Mouse (Mus musculus) MEL (cell line): Measurements from ENCODE around the gene Fgf11. TPM values are rescaled to one million over a fixed set of nuclear protein-coding genes. Genes with fewer than 3 reads are reported as not detected.

Experiments used
- DNase-seq: peaks from one replicate; pipeline ENCODE4 v3.0.0; 2011; ENCODE audit warnings: low read depth, low spot score
- H3K27ac ChIP-seq: 2 replicates; pipeline ENCODE4 v1.5.1; 2012; ENCODE audit warnings: low read depth, mild to moderate bottlenecking, control low read depth, low read length, moderate library complexity; ENCODE audit not compliant: control insufficient read depth
- H3K27me3 ChIP-seq, 2 experiments: fragments of 150-350 bp in 1 of 2; sonication (generic) in 1 of 2; 2 replicates each; pipeline ENCODE4 v1.6.1; 2012; ENCODE audit warnings: low read length in 2 of 2, mild to moderate bottlenecking in 2 of 2, improper control_type of control experiment in 1 of 2, moderate library complexity in 1 of 2; ENCODE audit not compliant: insufficient read depth in 2 of 2, control insufficient read depth in 1 of 2
- H3K36me3 ChIP-seq, 2 experiments: 2 replicates each; pipeline ENCODE4 v1.6.1; 2012 to 2014; ENCODE audit warnings: low read length in 2 of 2, improper control_type of control experiment in 1 of 2, inconsistent platforms in 1 of 2, mild to moderate bottlenecking in 1 of 2; ENCODE audit not compliant: insufficient read depth in 2 of 2, control insufficient read depth in 1 of 2
- H3K4me1 ChIP-seq, 2 experiments: fragments of 150-350 bp in 1 of 2; sonication (generic) in 1 of 2; 2 replicates each; pipeline ENCODE4 v1.6.1; 2012; ENCODE audit warnings: low read length in 2 of 2, improper control_type of control experiment in 1 of 2, mild to moderate bottlenecking in 1 of 2; ENCODE audit not compliant: insufficient read depth in 2 of 2, control insufficient read depth in 1 of 2
- H3K4me3 ChIP-seq, 2 experiments: fragments of 150-350 bp in 1 of 2; sonication (generic) in 1 of 2; 2 replicates each; pipeline ENCODE4 v1.5.1; 2012; ENCODE audit warnings: low read depth in 2 of 2, low read length in 2 of 2, mild to moderate bottlenecking in 2 of 2, moderate library complexity in 2 of 2, control low read depth in 1 of 2, improper control_type of control experiment in 1 of 2; ENCODE audit not compliant: control insufficient read depth in 1 of 2, insufficient read depth in 1 of 2
- H3K79me2 ChIP-seq: 2 replicates; pipeline ENCODE4 v1.6.1; 2012; ENCODE audit warnings: mild to moderate bottlenecking, low read length, moderate library complexity; ENCODE audit not compliant: control insufficient read depth, poor library complexity, insufficient read depth
- H3K9ac ChIP-seq: 2 replicates; pipeline ENCODE4 v1.6.1; 2012; ENCODE audit warnings: low read depth, mild to moderate bottlenecking, control low read depth, low read length, moderate library complexity; ENCODE audit not compliant: control insufficient read depth, poor library complexity, severe bottlenecking
- H3K9me3 ChIP-seq: fragments of 150-350 bp; sonication (generic); replicated peaks from 2 replicates; pipeline ENCODE4 v1.6.1; 2012; ENCODE audit warnings: mild to moderate bottlenecking, low read length, improper control_type of control experiment, moderate library complexity; ENCODE audit not compliant: insufficient read depth
- BHLHE40 ChIP-seq: IDR thresholded peaks from 2 replicates; pipeline ENCODE4 v1.6.1; 2012; ENCODE audit warnings: low read depth, mild to moderate bottlenecking, inconsistent platforms, low read length, improper control_type of control experiment, borderline replicate concordance
- CHD1 ChIP-seq: IDR thresholded peaks from 2 replicates; pipeline ENCODE4 v1.6.1; 2012; ENCODE audit warnings: low read depth, mild to moderate bottlenecking, inconsistent platforms, low read length, improper control_type of control experiment
- CHD2 ChIP-seq: IDR thresholded peaks from 2 replicates; pipeline ENCODE4 v1.6.1; 2011; ENCODE audit warnings: low read length, improper control_type of control experiment
- CTCF ChIP-seq, 3 experiments: IDR thresholded peaks in 2 of 3; conservative IDR thresholded peaks in 1 of 3; 2 replicates each; pipeline ENCODE4 v1.5.1; 2011 to 2012; ENCODE audit warnings: low read length in 3 of 3, low read depth in 2 of 3, mild to moderate bottlenecking in 2 of 3, improper control_type of control experiment in 1 of 3, inconsistent platforms in 1 of 3, mixed read lengths in 1 of 3, moderate library complexity in 1 of 3; ENCODE audit not compliant: control insufficient read depth in 1 of 3, insufficient read depth in 1 of 3, poor library complexity in 1 of 3, severe bottlenecking in 1 of 3
- E2F4 ChIP-seq: IDR thresholded peaks from 2 replicates; pipeline ENCODE4 v1.6.1; 2011; ENCODE audit warnings: low read depth, low read length, improper control_type of control experiment, borderline replicate concordance
- ELF1 ChIP-seq: IDR thresholded peaks from 2 replicates; pipeline ENCODE4 v1.6.1; 2014; ENCODE audit warnings: low read depth, mild to moderate bottlenecking, inconsistent platforms, low read length, improper control_type of control experiment, moderate library complexity
- ETS1 ChIP-seq: IDR thresholded peaks from 2 replicates; pipeline ENCODE4 v1.6.1; 2012; ENCODE audit warnings: low read depth, mild to moderate bottlenecking, inconsistent platforms, low read length, improper control_type of control experiment, moderate library complexity
- GABPA ChIP-seq: IDR thresholded peaks from 2 replicates; pipeline ENCODE4 v1.6.1; 2012; ENCODE audit warnings: low read depth, mild to moderate bottlenecking, inconsistent platforms, low read length, improper control_type of control experiment, moderate library complexity
- GATA1 ChIP-seq: IDR thresholded peaks from 2 replicates; pipeline ENCODE4 v1.6.1; 2011; ENCODE audit warnings: low read depth, low read length, improper control_type of control experiment
- HCFC1 ChIP-seq: IDR thresholded peaks from 2 replicates; pipeline ENCODE4 v1.6.1; 2012; ENCODE audit warnings: low read depth, mild to moderate bottlenecking, inconsistent platforms, low read length, improper control_type of control experiment, moderate library complexity
- JUND ChIP-seq: IDR thresholded peaks from 2 replicates; pipeline ENCODE4 v1.6.1; 2011; ENCODE audit warnings: low read depth, mild to moderate bottlenecking, improper control_type of control experiment, low read length
- KAT2A ChIP-seq: conservative IDR thresholded peaks from 2 replicates; pipeline ENCODE4 v1.6.1; 2012; ENCODE audit warnings: low read depth, low read length, improper control_type of control experiment, inconsistent platforms
- MAFK ChIP-seq: IDR thresholded peaks from 2 replicates; pipeline ENCODE4 v1.6.1; 2011; ENCODE audit warnings: low read depth, mild to moderate bottlenecking, low read length, improper control_type of control experiment, borderline replicate concordance
- MAX ChIP-seq: IDR thresholded peaks from 2 replicates; pipeline ENCODE4 v1.6.1; 2011; ENCODE audit warnings: low read length, improper control_type of control experiment
- MAZ ChIP-seq: IDR thresholded peaks from 2 replicates; pipeline ENCODE4 v1.6.1; 2012; ENCODE audit warnings: low read depth, mild to moderate bottlenecking, inconsistent platforms, low read length, improper control_type of control experiment
- MEF2A ChIP-seq: IDR thresholded peaks from 2 replicates; pipeline ENCODE4 v1.6.1; 2014; ENCODE audit warnings: low read depth, mild to moderate bottlenecking, inconsistent platforms, low read length, improper control_type of control experiment; ENCODE audit not compliant: poor library complexity, insufficient replicate concordance, severe bottlenecking; ENCODE audit errors: extremely low read depth
- MXI1 ChIP-seq: IDR thresholded peaks from 2 replicates; pipeline ENCODE4 v1.6.1; 2011; ENCODE audit warnings: mild to moderate bottlenecking, low read depth, low read length, improper control_type of control experiment
- MYB ChIP-seq: IDR thresholded peaks from 2 replicates; pipeline ENCODE4 v1.6.1; 2011; ENCODE audit warnings: mild to moderate bottlenecking, low read depth, low read length, improper control_type of control experiment
- MYC ChIP-seq: IDR thresholded peaks from 2 replicates; pipeline ENCODE4 v1.6.1; 2011; ENCODE audit warnings: low read depth, mild to moderate bottlenecking, low read length, improper control_type of control experiment, moderate library complexity
- NELFE ChIP-seq: IDR thresholded peaks from 2 replicates; pipeline ENCODE4 v1.6.1; 2011; ENCODE audit warnings: low read depth, low read length, improper control_type of control experiment
- NRF1 ChIP-seq: IDR thresholded peaks from 2 replicates; pipeline ENCODE4 v1.6.1; 2014; ENCODE audit warnings: low read depth, mild to moderate bottlenecking, inconsistent platforms, low read length, improper control_type of control experiment, moderate library complexity; ENCODE audit not compliant: poor library complexity, insufficient read depth, severe bottlenecking
- POLR2A ChIP-seq, 2 experiments: IDR thresholded peaks; 2 replicates each; pipeline ENCODE4 v1.6.1; 2011 to 2012; ENCODE audit warnings: low read length in 2 of 2, mild to moderate bottlenecking in 2 of 2, control low read depth in 1 of 2, improper control_type of control experiment in 1 of 2, low read depth in 1 of 2, moderate library complexity in 1 of 2; ENCODE audit not compliant: control insufficient read depth in 1 of 2, insufficient read depth in 1 of 2, poor library complexity in 1 of 2
- POLR2AphosphoS2 ChIP-seq: IDR thresholded peaks from 2 replicates; pipeline ENCODE4 v1.6.1; 2011; ENCODE audit warnings: low read length, improper control_type of control experiment
- POLR2AphosphoS5 ChIP-seq: IDR thresholded peaks from 2 replicates; pipeline ENCODE4 v1.6.1; 2012; ENCODE audit warnings: low read depth, borderline replicate concordance, mild to moderate bottlenecking, inconsistent platforms, low read length, moderate library complexity, mixed read lengths
- RAD21 ChIP-seq: IDR thresholded peaks from 2 replicates; pipeline ENCODE4 v1.6.1; 2011; ENCODE audit warnings: mild to moderate bottlenecking, low read depth, low read length, improper control_type of control experiment
- SIN3A ChIP-seq: IDR thresholded peaks from 2 replicates; pipeline ENCODE4 v1.6.1; 2012; ENCODE audit warnings: low read length, improper control_type of control experiment, inconsistent platforms
- SMC3 ChIP-seq: IDR thresholded peaks from 2 replicates; pipeline ENCODE4 v1.6.1; 2011; ENCODE audit warnings: low read depth, low read length, improper control_type of control experiment
- TAL1 ChIP-seq: IDR thresholded peaks from 2 replicates; pipeline ENCODE4 v1.6.1; 2012; ENCODE audit warnings: mild to moderate bottlenecking, inconsistent platforms, low read length, moderate library complexity, mixed read lengths
- TBP ChIP-seq: IDR thresholded peaks from 2 replicates; pipeline ENCODE4 v1.8.0; 2011; ENCODE audit warnings: low read depth, low read length, improper control_type of control experiment
- UBTF ChIP-seq: IDR thresholded peaks from 2 replicates; pipeline ENCODE4 v1.6.1; 2012; ENCODE audit warnings: low read depth, mild to moderate bottlenecking, inconsistent platforms, low read length, improper control_type of control experiment, moderate library complexity, borderline replicate concordance; ENCODE audit not compliant: insufficient read depth
- USF2 ChIP-seq, 2 experiments: IDR thresholded peaks; 2 replicates each; pipeline ENCODE4 v1.6.1; 2011 to 2012; ENCODE audit warnings: improper control_type of control experiment in 2 of 2, low read length in 2 of 2, borderline replicate concordance in 1 of 2, inconsistent platforms in 1 of 2, low read depth in 1 of 2, mild to moderate bottlenecking in 1 of 2; ENCODE audit not compliant: insufficient read depth in 1 of 2
- ZC3H11A ChIP-seq: IDR thresholded peaks from 2 replicates; pipeline ENCODE4 v1.6.1; 2012; ENCODE audit warnings: low read depth, mild to moderate bottlenecking, inconsistent platforms, low read length, improper control_type of control experiment
- ZMIZ1 ChIP-seq: IDR thresholded peaks from 2 replicates; pipeline ENCODE4 v1.6.1; 2012; ENCODE audit warnings: low read depth, mild to moderate bottlenecking, inconsistent platforms, low read length, improper control_type of control experiment, moderate library complexity
- polyA plus RNA-seq, 2 experiments: library from polyadenylated mRNA; stranded (reverse) in 1 of 2; unstranded in 1 of 2; fragments of >175 nt in 1 of 2; fragments of >200 nt in 1 of 2; gene quantifications; 2 replicates each; pipeline versions ENCODE4 v1.2.1 to v1.2.4; 2012; ENCODE audit warnings: low replicate concordance in 2 of 2, low read depth in 1 of 2; ENCODE audit not compliant: insufficient read length in 2 of 2, insufficient read depth in 1 of 2, missing spikeins in 1 of 2
- total RNA-seq: library from RNA; depleted of rRNA; stranded (reverse); fragments of 300-350 nt; gene quantifications from 2 replicates; pipeline ENCODE4 v1.2.3, GENCODE M21; 2012

Fgf11 gene
- total and polyA plus RNA-seq, 3 experiments = 5.1 to 26.8 TPM; not detected in 1

- no peak for TF ChIP-seq KAT2A
- TF ChIP-seq POLR2AphosphoS5 = no peak
- TF ChIP-seq ELF1 = no peak; the same call in 1 of the 2 replicates
- TF ChIP-seq NELFE = no peak
- no peak for TF ChIP-seq RAD21
- TF ChIP-seq E2F4 = 0 out of 2 replicates have a peak, but pooled peaks have one; percentile 10
- TF ChIP-seq POLR2A (IDR thresholded peaks at IDR 0.05; ENCODE audit: control insufficient read depth in 1 of 2, insufficient read depth in 1 of 2, low read depth in 1 of 2, low read length in 2 of 2, poor library complexity in 1 of 2) = no peak
Observed at GRCm38 (mm10) chr11:69757303-69758089, 44.2 kb downstream of the Fgf11 start (continued).

DNA sequence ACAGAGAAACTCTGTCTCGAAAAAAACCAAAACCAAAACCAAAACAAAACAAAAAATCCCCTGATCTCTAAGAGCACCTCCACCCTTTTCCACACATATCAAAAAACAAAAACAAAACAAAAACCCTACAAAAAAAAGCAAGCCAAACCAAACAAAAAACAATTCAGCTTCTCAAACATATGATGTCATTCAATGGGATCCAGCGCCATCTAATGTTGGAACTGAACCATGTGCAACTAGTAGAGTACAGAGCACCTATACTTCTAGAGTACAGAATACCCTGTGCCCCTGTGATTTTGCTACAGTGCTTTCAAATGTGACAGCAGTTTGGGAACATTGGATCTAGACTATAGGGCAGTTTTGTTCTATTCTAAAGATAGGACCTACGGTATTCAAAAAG lies 47.0 kb downstream of the Fgf11 start:
- H3K27ac ChIP-seq = no peak overlapping the region
- no peaks in the 10 kb centered on the region for H3K27me3 ChIP-seq
- no peak overlapping the region for H3K4me3 ChIP-seq
- no peaks in the 10 kb centered on the region for H3K9me3 ChIP-seq
- peaks cover 58% of the 10 kb centered on the region for H3K79me2 ChIP-seq
- peaks cover 0 to 47% of the 10 kb centered on the region in 2 experiments; a peak in 2 of 4 replicates for H3K36me3 ChIP-seq
- H3K4me1 ChIP-seq = peaks cover 16 to 26% of the 10 kb centered on the region in 2 experiments
- DNase-seq = peak; percentile 83
- H3K9ac ChIP-seq = no peak overlapping the region
- TF ChIP-seq USF2 (IDR thresholded peaks at IDR 0.05; ENCODE audit: borderline replicate concordance in 1 of 2, insufficient read depth in 1 of 2, low read depth in 1 of 2, low read length in 2 of 2) (no peak), ZC3H11A (peak; percentile 18; the same call in 1 of the 2 replicates), MEF2A (no peak), GATA1 (no peak), SMC3 (peak; percentile 43), MAX (no peak), ELF1 (no peak), NELFE (no peak), JUND (no peak), CTCF (IDR thresholded peaks at IDR 0.05 in 2 of 3, conservative IDR thresholded peaks at IDR 0.05 in 1 of 3; ENCODE audit: control insufficient read depth in 1 of 3, insufficient read depth in 1 of 3, low read depth in 2 of 3, low read length in 3 of 3, poor library complexity in 1 of 3, severe bottlenecking in 1 of 3) (peak; percentile 8 to 70 (median 42); a peak in 4 of 6 replicates), POLR2AphosphoS5 (no peak), TAL1 (no peak), POLR2AphosphoS2 (no peak), CHD1 (no peak), RAD21 (peak; percentile 38), MAFK (no peak), MXI1 (no peak), MAZ (no peak), KAT2A (no peak), HCFC1 (no peak), CHD2 (no peak), GABPA (no peak), TBP (0 out of 2 replicates have a peak, but pooled peaks have one; percentile 28), UBTF (no peak), NRF1 (no peak), BHLHE40 (no peak), MYC (peak; percentile 64; the same call in 1 of the 2 replicates), ZMIZ1 (no peak), SIN3A (no peak), ETS1 (peak; percentile 48; the same call in 1 of the 2 replicates), MYB (no peak)
